Mouse (Mus musculus) heart, adult 2 months (tissue): Measurements from ENCODE around the gene Arid5b. TPM values are rescaled to one million over a fixed set of nuclear protein-coding genes. Genes with fewer than 3 reads are reported as not detected.

Source experiments
- DNase-seq, 2 experiments: peaks; one replicate each; pipeline ENCODE4 v3.0.0; 2021
- H3K27ac ChIP-seq: fragments of 200-600 bp; 2 replicates; pipeline ENCODE4 v1.8.1; 2022
- H3K27me3 ChIP-seq: fragments of 200-500 bp; 2 replicates; pipeline ENCODE4 v1.6.1; 2012; ENCODE audit warnings: mild to moderate bottlenecking, low read length, inconsistent platforms, mixed read lengths; ENCODE audit not compliant: control insufficient read depth, insufficient read depth
- H3K36me3 ChIP-seq: fragments of 200-500 bp; 2 replicates; pipeline ENCODE4 v1.6.1; 2012; ENCODE audit warnings: low read length, inconsistent platforms; ENCODE audit not compliant: control insufficient read depth, insufficient read depth
- H3K4me1 ChIP-seq: fragments of 200-500 bp; 2 replicates; pipeline ENCODE4 v1.6.1; 2011; ENCODE audit warnings: low read length; ENCODE audit not compliant: control insufficient read depth, insufficient read depth
- H3K4me3 ChIP-seq: fragments of 200-600 bp; 2 replicates; pipeline ENCODE4 v1.8.1; 2022
- H3K79me2 ChIP-seq: fragments of 200-500 bp; replicated peaks from 2 replicates; pipeline ENCODE4 v1.6.1; 2012; ENCODE audit warnings: mild to moderate bottlenecking, inconsistent platforms, low read length, moderate library complexity, mixed read lengths; ENCODE audit not compliant: control insufficient read depth, insufficient read depth
- H3K9ac ChIP-seq: fragments of 200-500 bp; 2 replicates; pipeline ENCODE4 v1.6.1; 2012; ENCODE audit warnings: low read depth, mild to moderate bottlenecking, control low read depth, inconsistent platforms, low read length, mixed read lengths
- CTCF ChIP-seq: fragments of 200-600 bp; IDR thresholded peaks from 2 replicates; pipeline ENCODE4 v1.8.1; 2022; ENCODE audit warnings: antibody characterized with exemption, mild to moderate bottlenecking, moderate library complexity
- EP300 ChIP-seq: fragments of 200-500 bp; IDR thresholded peaks from 2 replicates; pipeline ENCODE4 v1.6.1; 2011; ENCODE audit warnings: low read depth, low read length, control low read depth; ENCODE audit not compliant: insufficient read depth
- POLR2A ChIP-seq: fragments of 200-500 bp; IDR thresholded peaks from 2 replicates; pipeline ENCODE4 v1.6.1; 2011; ENCODE audit warnings: mild to moderate bottlenecking, low read depth, low read length, control low read depth; ENCODE audit not compliant: insufficient read depth
- WGBS: fragments of 180-500 bp; shearing (Covaris S2); methylation state at CpG from one replicate; pipeline ENCODE4 v1.1.7; 2018; 5-methylcytosine and 5-hydroxymethylcytosine counted together
- intact Hi-C: fragments of 180-260 bp; cut with DNase I; formaldehyde crosslinking; loops from one replicate; pipeline ENCODE4 v1.15.1; 2025
- polyA plus RNA-seq: library from polyadenylated mRNA; depleted of rRNA; stranded (reverse); fragments of >200 nt; gene quantifications from 2 replicates; pipeline ENCODE4 v1.2.3, GENCODE M21; 2012
- total RNA-seq, 2 experiments: library from RNA; stranded (reverse); gene quantifications; 2 replicates each; pipeline ENCODE4 v1.2.3; 2021

Arid5b gene
- total and polyA plus RNA-seq, 3 experiments: 6.3 to 22.5 (median 21.1) TPM

GRCm38 (mm10) chr10:68276350-68276975 is 2.1 kb downstream of the Arid5b start:
- peak overlapping the region; percentile 64 for H3K4me3 ChIP-seq
- peak overlapping the region; percentile 97 for H3K27ac ChIP-seq
- intact Hi-C loops: loop anchor here (2.0 to 5.0 kb wide), 3 partner anchors 76 to 109 kb away; no protein-coding TSS in a partner anchor
- peak overlapping the region; percentile 89 for H3K9ac ChIP-seq
- H3K27me3 ChIP-seq: no peaks in the 10 kb centered on the region
- peak; percentile 84 to 85 for DNase-seq
- H3K4me1 ChIP-seq: no peaks in the 10 kb centered on the region
- H3K79me2 ChIP-seq: no peaks in the 10 kb centered on the region
- no peaks in the 10 kb centered on the region for H3K36me3 ChIP-seq
- TF ChIP-seq EP300 (0 out of 2 replicates have a peak, but pooled peaks have one; percentile 44), CTCF (no peak), POLR2A (peak; percentile 80)
- WGBS: under 1% methylated on average over 28 of the region's 29 CpGs

- no peaks in the 10 kb centered on the region for H3K36me3 ChIP-seq
- peak overlapping the region; percentile 20; the same call in 1 of the 2 replicates for H3K9ac ChIP-seq
- H3K27ac ChIP-seq: peak overlapping the region; percentile 97
- WGBS: 11% methylated on average over 18 of the region's 18 CpGs
- no peaks in the 10 kb centered on the region for H3K4me1 ChIP-seq
- intact Hi-C loops: loop anchor here (2.0 to 5.0 kb wide), 4 partner anchors 77 to 738 kb away; partner anchors contain the start of genes Ado and Egr2
- peak; percentile 56 to 59 for DNase-seq
- no peaks in the 10 kb centered on the region for H3K27me3 ChIP-seq
- peak overlapping the region; percentile 64 for H3K4me3 ChIP-seq
- H3K79me2 ChIP-seq: no peaks in the 10 kb centered on the region
- no peak for TF ChIP-seq EP300
- TF ChIP-seq POLR2A: 0 out of 2 replicates have a peak, but pooled peaks have one; percentile 30
- TF ChIP-seq CTCF: peak; percentile 39
These were observed 3.4 kb downstream of the Arid5b start for GRCm38 (mm10) chr10:68274900-68275760.

- no peak overlapping the region for H3K27ac ChIP-seq
- no peak overlapping the region for H3K9ac ChIP-seq
- H3K36me3 ChIP-seq: no peaks in the 10 kb centered on the region
- no peak for DNase-seq
- H3K27me3 ChIP-seq: no peaks in the 10 kb centered on the region
- H3K4me1 ChIP-seq: no peaks in the 10 kb centered on the region
- 96% methylated on average over 10 of the region's 10 CpGs for WGBS
- H3K4me3 ChIP-seq: no peak overlapping the region
- H3K79me2 ChIP-seq: no peaks in the 10 kb centered on the region
- TF ChIP-seq POLR2A (no peak), CTCF (no peak), EP300 (no peak)
- intact Hi-C loops: loop anchor here (5.0 kb wide), 1 partner anchor 732 kb away; the partner anchor contains the start of gene Egr2
These were observed 8.8 kb downstream of the Arid5b start for GRCm38 (mm10) chr10:68269789-68270188.

- H3K4me1 ChIP-seq: no peaks in the 10 kb centered on the region; the same call in 1 of the 2 replicates
- no peaks in the 10 kb centered on the region for H3K27me3 ChIP-seq
- no peak overlapping the region for H3K4me3 ChIP-seq
- TF ChIP-seq EP300 (no peak), CTCF (no peak)
- WGBS: 41% methylated on average over 5 of the region's 5 CpGs
- H3K9ac ChIP-seq: no peak overlapping the region
- peak in 1 of 2 experiments; percentile 16 for DNase-seq
- H3K36me3 ChIP-seq: no peaks in the 10 kb centered on the region
- H3K27ac ChIP-seq: no peak overlapping the region
- no peaks in the 10 kb centered on the region for H3K79me2 ChIP-seq
- intact Hi-C loops: no loop called here
These were observed 9.9 kb downstream of the Arid5b start for GRCm38 (mm10) chr10:68268629-68269028.

GRCm38 (mm10) chr10:68263969-68264688 is 14.4 kb downstream of the Arid5b start:
- intact Hi-C loops: no loop called here
- Histone ChIP-seq H3K4me3 (no peak overlapping the region), H3K79me2 (no peaks in the 10 kb centered on the region), H3K27me3 (no peaks in the 10 kb centered on the region), H3K9ac (no peak overlapping the region), H3K4me1 (no peaks in the 10 kb centered on the region; the same call in 1 of the 2 replicates), H3K36me3 (no peaks in the 10 kb centered on the region), H3K27ac (no peak overlapping the region)
- no peak for DNase-seq
- WGBS: 65% methylated on average over 10 of the region's 10 CpGs
- TF ChIP-seq CTCF (no peak), POLR2A (no peak), EP300 (no peak)
